Mouse (Mus musculus) gastrocnemius, postnatal 36 days (tissue): ENCODE measurements around the gene Man2a1. TPM values are rescaled to one million over a fixed set of nuclear protein-coding genes. Genes with fewer than 3 reads are reported as not detected.

Experiments
- DNase-seq, 2 experiments: peaks; one replicate each; pipeline ENCODE4 v3.0.0; 2022
- intact Hi-C: fragments of 180-260 bp; cut with DNase I; formaldehyde crosslinking; loops from one replicate; pipeline ENCODE4 v1.15.1; 2025
- total RNA-seq, 2 experiments: library from RNA; stranded (reverse); gene quantifications; 2 replicates each; pipeline ENCODE4 v1.2.3; 2021

The Man2a1 gene
- total RNA-seq, 2 experiments from 2014 or later, result 6.9 to 7.6 TPM

- intact Hi-C loops, result no loop called here
- no peak for DNase-seq
Measured at GRCm38 (mm10) chr17:64785961-64786360, 185.4 kb downstream of the Man2a1 start.

- DNase-seq, result no peak
- intact Hi-C loops, result no loop called here
Measured at GRCm38 (mm10) chr17:64788301-64788700, 187.8 kb downstream of the Man2a1 start.

- DNase-seq, result no peak
- intact Hi-C loops, result no loop called here
Measured at GRCm38 (mm10) chr17:64789175-64789574, 188.6 kb downstream of the Man2a1 start.

- intact Hi-C loops, result no loop called here
- DNase-seq, result no peak
Measured at GRCm38 (mm10) chr17:64792076-64792475, 191.5 kb downstream of the Man2a1 start.

- intact Hi-C loops, result no loop called here
- no peak for DNase-seq
Measured at GRCm38 (mm10) chr17:64792623-64793022, 192.1 kb downstream of the Man2a1 start.

GRCm38 (mm10) chr17:64802168-64802955 is 201.8 kb downstream of the Man2a1 start:
- DNase-seq, result no peak
- intact Hi-C loops, result no loop called here

GRCm38 (mm10) chr17:64802956-64803275 is 202.4 kb downstream of the Man2a1 start:
- DNase-seq, result no peak
- intact Hi-C loops, result no loop called here

Other genes with a start within 250 kb of the Man2a1 start
- gene 4930583I09Rik, start 235.3 kb downstream of the Man2a1 start, total RNA-seq, result not detected